Mouse (Mus musculus) thymus, adult 2 months (tissue): ENCODE measurements at regions not wholly inside any gene's neighbourhood (a gene's known extent, or its start where the extent isn't known, plus 50 kb on each side); places are given as distances from the start of the nearest gene placed in this dataset.

Experiments used
- CTCF ChIP-seq: fragments of 200-500 bp; IDR thresholded peaks from 2 replicates; pipeline ENCODE4 v1.5.1; 2012; ENCODE audit warnings: mild to moderate bottlenecking, control low read depth, low read length, moderate library complexity, borderline replicate concordance; ENCODE audit not compliant: control insufficient read depth, poor library complexity, insufficient read depth; ENCODE audit errors: extremely low read depth
- POLR2A ChIP-seq: fragments of 200-500 bp; IDR thresholded peaks from 2 replicates; pipeline ENCODE4 v1.6.1; 2012; ENCODE audit warnings: mild to moderate bottlenecking, low read length, control low read depth, moderate library complexity; ENCODE audit not compliant: control insufficient read depth, poor library complexity, insufficient read depth; ENCODE audit errors: extremely low read depth

DNA sequence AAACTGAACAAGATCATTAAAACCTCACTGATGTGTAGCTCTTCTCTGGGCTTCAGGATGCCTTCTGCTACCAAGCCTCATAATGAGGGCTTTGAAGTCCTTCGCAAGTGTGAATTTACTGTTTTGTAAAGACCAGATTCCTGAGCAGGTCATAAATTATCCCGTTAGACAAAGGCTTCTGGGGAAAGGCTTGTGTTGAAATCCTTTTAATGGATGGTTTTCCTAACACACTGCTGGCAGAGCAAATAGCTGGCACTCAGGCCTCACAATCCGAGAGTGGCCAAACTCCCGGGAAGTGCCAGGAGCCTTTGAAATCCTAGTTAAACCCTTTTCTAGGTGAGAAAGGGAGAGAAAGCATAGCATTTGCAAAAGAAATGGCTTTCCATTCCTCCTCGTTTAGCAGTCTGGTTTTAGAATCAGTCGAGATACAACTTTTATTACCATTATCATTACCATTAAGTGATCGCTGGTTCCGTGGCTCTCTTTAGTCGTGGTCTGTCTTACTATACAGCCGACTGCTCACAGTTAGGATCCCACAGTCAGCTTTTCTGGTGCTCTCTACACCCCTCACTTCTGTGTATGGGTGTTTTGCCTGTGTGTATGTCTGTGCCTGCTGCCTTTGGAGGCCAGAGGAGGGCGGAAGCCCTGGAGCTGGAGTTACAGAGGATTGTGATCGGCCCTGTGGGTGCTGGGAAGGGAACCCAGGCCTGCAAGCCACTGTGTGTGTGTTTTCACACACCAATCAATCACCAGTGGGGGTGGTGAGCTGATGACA, 73.2 kb downstream of the Foxb1 start:
- TF ChIP-seq POLR2A (no peak), CTCF (no peak)
